Mouse (Mus musculus): ENCODE results near the gene Sema7a. TPM values are rescaled to one million over a fixed set of nuclear protein-coding genes. Genes with fewer than 3 reads are reported as not detected.
A peak's percentile ranks its signal among the peaks of the same experiment; 100 is the strongest.

The Sema7a gene
- 0.35 and 1.4 TPM in 2 replicates for polyA plus RNA-seq (2014; fragmentation: Nextera tagmentation; extraction: Ambion mirVana)

- Histone ChIP-seq H3K27me3 (ENCODE audit: control insufficient read depth, insufficient read depth, low read length) (peaks cover 30% of the 10 kb centered on the region), H3K4me2 (ENCODE audit: low read depth, severe bottlenecking) (peak within 1 kb of the TSS; percentile 92), H3K9me3 (ENCODE audit: control insufficient read depth, low read length) (no peaks in the 10 kb centered on the region)
Measured at GRCm38 (mm10) chr9:57939431-57940348, at the start of gene Sema7a. Sema7a (plus strand) TSS chr9:57940112.

DNA sequence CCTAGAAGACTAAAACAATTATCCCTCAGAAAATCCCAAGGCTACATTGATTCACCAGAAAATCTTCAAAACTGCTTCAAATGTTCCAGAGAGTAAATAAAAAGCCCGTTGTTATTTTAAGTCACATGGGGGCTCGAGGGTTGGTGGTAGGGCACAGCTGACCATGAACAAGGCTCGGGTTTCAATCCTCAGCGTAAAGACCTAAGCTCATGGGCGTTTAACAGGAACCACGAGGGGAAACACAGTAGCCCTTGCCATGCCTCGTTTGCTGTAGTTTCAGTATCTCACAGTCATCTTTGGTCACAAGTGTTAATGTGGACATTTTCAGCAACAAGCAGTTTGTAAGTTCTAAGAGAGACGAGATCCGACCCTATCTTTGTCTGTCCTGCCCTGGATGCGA, 39.4 kb upstream of the Sema7a start:
- H3K9ac ChIP-seq (ENCODE audit: low read length): no peak overlapping the region
- H3K9me3 ChIP-seq (ENCODE audit: control insufficient read depth, low read length): no peaks in the 10 kb centered on the region
- DNase-seq (ENCODE audit: low spot score) (no peak), ATAC-seq (ENCODE audit: insufficient number of reproducible peaks, low FRiP score, low TSS enrichment, low read depth) (no peak)
- no peaks in the 10 kb centered on the region for H3K27me3 ChIP-seq (ENCODE audit: control insufficient read depth, insufficient read depth, low read length)
- no peak overlapping the region for H3K4me3 ChIP-seq (ENCODE audit: low read depth, low read length)
- no peaks in the 10 kb centered on the region for H3K4me1 ChIP-seq (ENCODE audit: control insufficient read depth, insufficient read depth, low read length)
- WGBS: 43% methylated on average over 10 of the region's 10 CpGs
- H3K27ac ChIP-seq (replicated peaks; ENCODE audit: low read depth, low read length): no peak overlapping the region
- no peaks in the 10 kb centered on the region for H3K36me3 ChIP-seq (ENCODE audit: control insufficient read depth, insufficient read depth, low read length)
- H3K4me2 ChIP-seq (ENCODE audit: low read depth, severe bottlenecking): no peak overlapping the region

More at GRCm38 (mm10) chr9:57939431-57940348, at the start of gene Sema7a:
- H3K27ac ChIP-seq (replicated peaks; ENCODE audit: low read depth, low read length): no peak within 1 kb of the TSS
- peaks cover 10% of the 10 kb centered on the region for H3K4me1 ChIP-seq (ENCODE audit: control insufficient read depth, insufficient read depth, low read length)
- ATAC-seq (ENCODE audit: insufficient number of reproducible peaks, low FRiP score, low TSS enrichment, low read depth) (peak; percentile 67), DNase-seq (ENCODE audit: low spot score) (peak; percentile 83)
- H3K36me3 ChIP-seq (ENCODE audit: control insufficient read depth, insufficient read depth, low read length): no peaks in the 10 kb centered on the region
- peak within 1 kb of the TSS; percentile 63 for H3K9ac ChIP-seq (ENCODE audit: low read length)
- 2% methylated on average over 58 of the region's 60 CpGs for WGBS
- H3K4me3 ChIP-seq (ENCODE audit: low read depth, low read length): peak within 1 kb of the TSS; percentile 74

GRCm38 (mm10) chr9:57901197-57901596, 38.7 kb upstream of the Sema7a start:
- no peaks in the 10 kb centered on the region for H3K9me3 ChIP-seq (ENCODE audit: control insufficient read depth, low read length)
- WGBS: 53% methylated on average over 9 of the region's 9 CpGs
- ATAC-seq (ENCODE audit: insufficient number of reproducible peaks, low FRiP score, low TSS enrichment, low read depth): no peak
- H3K36me3 ChIP-seq (ENCODE audit: control insufficient read depth, insufficient read depth, low read length): no peaks in the 10 kb centered on the region
- H3K9ac ChIP-seq (ENCODE audit: low read length): no peak overlapping the region
- DNase-seq (ENCODE audit: low spot score): no peak
- H3K4me2 ChIP-seq (ENCODE audit: low read depth, severe bottlenecking): no peak overlapping the region
- H3K27ac ChIP-seq (replicated peaks; ENCODE audit: low read depth, low read length): no peak overlapping the region
- H3K4me1 ChIP-seq (ENCODE audit: control insufficient read depth, insufficient read depth, low read length): no peaks in the 10 kb centered on the region
- H3K4me3 ChIP-seq (ENCODE audit: low read depth, low read length): no peak overlapping the region
- no peaks in the 10 kb centered on the region for H3K27me3 ChIP-seq (ENCODE audit: control insufficient read depth, insufficient read depth, low read length)

- Histone ChIP-seq H3K36me3 (ENCODE audit: control insufficient read depth, insufficient read depth, low read length) (no peaks in the 10 kb centered on the region), H3K9ac (ENCODE audit: low read length) (no peak overlapping the region), H3K4me1 (ENCODE audit: control insufficient read depth, insufficient read depth, low read length) (no peaks in the 10 kb centered on the region), H3K4me3 (ENCODE audit: low read depth, low read length) (no peak overlapping the region), H3K4me2 (ENCODE audit: low read depth, severe bottlenecking) (no peak overlapping the region), H3K27ac (replicated peaks; ENCODE audit: low read depth, low read length) (no peak overlapping the region), H3K27me3 (ENCODE audit: control insufficient read depth, insufficient read depth, low read length) (no peaks in the 10 kb centered on the region), H3K9me3 (ENCODE audit: control insufficient read depth, low read length) (no peaks in the 10 kb centered on the region)
- DNase-seq (ENCODE audit: low spot score) (no peak), ATAC-seq (ENCODE audit: insufficient number of reproducible peaks, low FRiP score, low TSS enrichment, low read depth) (no peak)
- WGBS: 92% methylated on average over 3 of the region's 3 CpGs
Measured at GRCm38 (mm10) chr9:57901601-57902000, 38.3 kb upstream of the Sema7a start.

DNA sequence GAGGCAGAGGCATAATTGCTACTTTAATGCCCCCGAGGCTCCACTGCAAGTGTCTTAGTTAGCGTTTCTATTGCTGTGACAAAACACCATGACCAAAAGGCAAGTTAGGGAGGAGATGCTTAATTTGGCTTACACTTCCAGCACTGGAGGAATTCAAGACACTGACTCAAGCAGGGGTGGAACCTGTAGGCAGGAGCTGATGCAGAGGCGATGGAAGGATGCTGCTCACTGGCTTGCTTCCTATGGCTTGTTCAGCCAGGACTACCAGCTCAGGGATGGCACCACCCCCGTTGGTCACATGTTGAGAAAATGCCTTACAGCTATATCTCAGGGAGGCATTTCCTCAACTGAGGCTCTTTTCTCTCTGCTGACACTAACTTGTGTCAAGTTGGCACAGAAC, 37.8 kb upstream of the Sema7a start:
- Histone ChIP-seq H3K4me3 (ENCODE audit: low read depth, low read length) (no peak overlapping the region), H3K9me3 (ENCODE audit: control insufficient read depth, low read length) (no peaks in the 10 kb centered on the region), H3K27me3 (ENCODE audit: control insufficient read depth, insufficient read depth, low read length) (no peaks in the 10 kb centered on the region), H3K36me3 (ENCODE audit: control insufficient read depth, insufficient read depth, low read length) (no peaks in the 10 kb centered on the region), H3K9ac (ENCODE audit: low read length) (no peak overlapping the region), H3K4me1 (ENCODE audit: control insufficient read depth, insufficient read depth, low read length) (no peaks in the 10 kb centered on the region), H3K27ac (replicated peaks; ENCODE audit: low read depth, low read length) (no peak overlapping the region), H3K4me2 (ENCODE audit: low read depth, severe bottlenecking) (no peak overlapping the region)
- 77% methylated on average over 4 of the region's 4 CpGs for WGBS
- ATAC-seq (ENCODE audit: insufficient number of reproducible peaks, low FRiP score, low TSS enrichment, low read depth) (no peak), DNase-seq (ENCODE audit: low spot score) (no peak)

- ATAC-seq (ENCODE audit: insufficient number of reproducible peaks, low FRiP score, low TSS enrichment, low read depth): no peak
- Histone ChIP-seq H3K9ac (ENCODE audit: low read length) (no peak overlapping the region), H3K4me3 (ENCODE audit: low read depth, low read length) (no peak overlapping the region), H3K4me1 (ENCODE audit: control insufficient read depth, insufficient read depth, low read length) (no peaks in the 10 kb centered on the region), H3K27me3 (ENCODE audit: control insufficient read depth, insufficient read depth, low read length) (no peaks in the 10 kb centered on the region), H3K9me3 (ENCODE audit: control insufficient read depth, low read length) (no peaks in the 10 kb centered on the region), H3K27ac (replicated peaks; ENCODE audit: low read depth, low read length) (no peak overlapping the region), H3K4me2 (ENCODE audit: low read depth, severe bottlenecking) (no peak overlapping the region), H3K36me3 (ENCODE audit: control insufficient read depth, insufficient read depth, low read length) (no peaks in the 10 kb centered on the region)
- WGBS: 73% methylated on average over 8 of the region's 8 CpGs
- no peak for DNase-seq (ENCODE audit: low spot score)
Measured at GRCm38 (mm10) chr9:57903589-57904249, 36.2 kb upstream of the Sema7a start.

GRCm38 (mm10) chr9:57904250-57904644, 35.7 kb upstream of the Sema7a start:
- 89% methylated on average over 5 of the region's 5 CpGs for WGBS
- no peaks in the 10 kb centered on the region for H3K4me1 ChIP-seq (ENCODE audit: control insufficient read depth, insufficient read depth, low read length)
- H3K27ac ChIP-seq (replicated peaks; ENCODE audit: low read depth, low read length): no peak overlapping the region
- H3K27me3 ChIP-seq (ENCODE audit: control insufficient read depth, insufficient read depth, low read length): no peaks in the 10 kb centered on the region
- DNase-seq (ENCODE audit: low spot score) (no peak), ATAC-seq (ENCODE audit: insufficient number of reproducible peaks, low FRiP score, low TSS enrichment, low read depth) (no peak)
- H3K9me3 ChIP-seq (ENCODE audit: control insufficient read depth, low read length): no peaks in the 10 kb centered on the region
- no peaks in the 10 kb centered on the region for H3K36me3 ChIP-seq (ENCODE audit: control insufficient read depth, insufficient read depth, low read length)
- H3K9ac ChIP-seq (ENCODE audit: low read length): no peak overlapping the region
- no peak overlapping the region for H3K4me2 ChIP-seq (ENCODE audit: low read depth, severe bottlenecking)
- no peak overlapping the region for H3K4me3 ChIP-seq (ENCODE audit: low read depth, low read length)

GRCm38 (mm10) chr9:57907206-57907605, 32.7 kb upstream of the Sema7a start:
- Histone ChIP-seq H3K9ac (ENCODE audit: low read length) (no peak overlapping the region), H3K4me1 (ENCODE audit: control insufficient read depth, insufficient read depth, low read length) (no peaks in the 10 kb centered on the region), H3K4me3 (ENCODE audit: low read depth, low read length) (no peak overlapping the region), H3K27ac (replicated peaks; ENCODE audit: low read depth, low read length) (no peak overlapping the region), H3K36me3 (ENCODE audit: control insufficient read depth, insufficient read depth, low read length) (no peaks in the 10 kb centered on the region), H3K4me2 (ENCODE audit: low read depth, severe bottlenecking) (no peak overlapping the region), H3K9me3 (ENCODE audit: control insufficient read depth, low read length) (no peaks in the 10 kb centered on the region), H3K27me3 (ENCODE audit: control insufficient read depth, insufficient read depth, low read length) (no peaks in the 10 kb centered on the region)
- DNase-seq (ENCODE audit: low spot score): no peak
- WGBS: 81% methylated on average over 6 of the region's 6 CpGs
- ATAC-seq (ENCODE audit: insufficient number of reproducible peaks, low FRiP score, low TSS enrichment, low read depth): no peak
